Mouse (Mus musculus): ENCODE data around the gene Sel1l2.

DNA sequence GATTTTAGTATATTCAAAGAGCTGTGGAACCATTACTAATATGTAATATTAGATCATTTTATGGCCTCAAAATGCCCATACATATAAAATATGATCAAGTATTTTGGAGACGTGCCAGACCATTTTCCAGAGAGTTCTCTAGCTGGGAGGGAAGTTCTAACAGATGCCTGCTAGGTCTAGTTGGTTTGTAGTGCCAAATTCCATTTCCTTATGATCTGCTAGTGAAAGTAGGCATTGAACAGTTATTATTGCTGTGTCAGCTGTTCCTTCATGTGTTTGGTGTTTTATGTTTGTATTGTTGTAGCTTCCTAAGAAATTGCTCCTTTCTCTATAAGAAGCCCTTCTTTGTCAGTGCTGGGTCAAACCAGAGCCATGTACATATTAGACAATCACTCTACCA, 173.5 kb downstream of the Sel1l2 start:
- no peak for TF ChIP-seq POLR2A (IDR thresholded peaks at IDR 0.05; ENCODE audit: low read depth, low read length)
- no peak for TF ChIP-seq CTCF (conservative IDR thresholded peaks at IDR 0.05 in 1 of 2, IDR thresholded peaks at IDR 0.05 in 1 of 2; ENCODE audit: low read depth in 2 of 2, low read length in 2 of 2)
- no peak for TF ChIP-seq ETS1 (conservative IDR thresholded peaks at IDR 0.05; ENCODE audit: low read depth, low read length)

Measured in CH12.LX (cell line).